Mouse (Mus musculus) lung, postnatal 0 days (tissue): ENCODE results near the gene Nedd9. TPM values are rescaled to one million over a fixed set of nuclear protein-coding genes. Genes with fewer than 3 reads are reported as not detected.

Experiments
- ATAC-seq: fragments of 200-750 bp; cut with Nextera tagmentation; 2 replicates; pipeline ENCODE4 v1.8.0; 2017; ENCODE audit warnings: moderate library complexity
- DNase-seq: peaks from one replicate; pipeline ENCODE4 v3.0.0-alpha.2; 2016; ENCODE audit warnings: low spot score
- H3K27ac ChIP-seq: fragments of 300-500 bp; sonication (generic); 2 replicates; pipeline ENCODE4 v1.5.1; 2014; ENCODE audit warnings: antibody characterized with exemption, mild to moderate bottlenecking, low read length, mixed read lengths
- H3K27me3 ChIP-seq: fragments of 300-500 bp; sonication (generic); replicated peaks from 2 replicates; pipeline ENCODE4 v1.6.1; 2014; ENCODE audit warnings: low read length, mixed read lengths; ENCODE audit not compliant: insufficient read depth
- H3K36me3 ChIP-seq: fragments of 300-500 bp; sonication (generic); 2 replicates; pipeline ENCODE4 v1.6.1; 2014; ENCODE audit warnings: low read length, mixed read lengths; ENCODE audit not compliant: insufficient read depth
- H3K4me1 ChIP-seq: fragments of 300-500 bp; sonication (generic); 2 replicates; pipeline ENCODE4 v1.6.1; 2014; ENCODE audit warnings: antibody characterized with exemption, low read depth, low read length, mixed read lengths; ENCODE audit not compliant: insufficient read depth
- H3K4me2 ChIP-seq: fragments of 300-500 bp; sonication (generic); replicated peaks from 2 replicates; pipeline ENCODE4 v1.6.1; 2014; ENCODE audit warnings: low read depth, mild to moderate bottlenecking, low read length, moderate library complexity, mixed read lengths
- H3K4me3 ChIP-seq: fragments of 300-500 bp; sonication (generic); 2 replicates; pipeline ENCODE4 v1.5.1; 2014; ENCODE audit warnings: low read depth, low read length
- H3K9ac ChIP-seq: fragments of 300-500 bp; sonication (generic); replicated peaks from 2 replicates; pipeline ENCODE4 v1.6.1; 2014; ENCODE audit warnings: low read depth, mild to moderate bottlenecking
- H3K9me3 ChIP-seq: fragments of 300-500 bp; sonication (generic); 2 replicates; pipeline ENCODE4 v1.6.1; 2016; ENCODE audit warnings: low read length, mixed read lengths
- CTCF ChIP-seq: IDR thresholded peaks from 2 replicates; pipeline ENCODE4 v1.5.1; 2016; ENCODE audit warnings: antibody characterized with exemption, mild to moderate bottlenecking
- EP300 ChIP-seq: IDR thresholded peaks from 2 replicates; pipeline ENCODE4 v1.6.1; 2016; ENCODE audit warnings: antibody characterized with exemption, mild to moderate bottlenecking, control low read depth
- WGBS: fragments of 180-500 bp; shearing (Covaris S2); extraction: QIAGEN DNeasy Blood & Tissue Kit; methylation state at CpG from one replicate; pipeline ENCODE4 v1.1.7; 2014; 5-methylcytosine and 5-hydroxymethylcytosine counted together
- polyA plus RNA-seq: library from polyadenylated mRNA; unstranded; fragments of >200 nt; fragmentation: Nextera tagmentation; extraction: Ambion mirVana; gene quantifications from 2 replicates; pipeline ENCODE4 v1.2.1, GENCODE M21; 2015

The Nedd9 gene
- polyA plus RNA-seq, 1 experiment from 2014 or later, result 79.1 TPM

GRCm38 (mm10) chr13:41456292-41457029 is 30.7 kb downstream of the Nedd9 start:
- peak; percentile 47 for ATAC-seq
- Histone ChIP-seq H3K4me3 (no peak overlapping the region), H3K27ac (peak overlapping the region; percentile 85), H3K4me1 (peaks cover 19% of the 10 kb centered on the region; the same call in 1 of the 2 replicates), H3K27me3 (no peaks in the 10 kb centered on the region), H3K9me3 (no peaks in the 10 kb centered on the region), H3K9ac (no peak overlapping the region), H3K36me3 (no peaks in the 10 kb centered on the region), H3K4me2 (no peak overlapping the region)
- no peak for TF ChIP-seq CTCF
- peak; percentile 83 for TF ChIP-seq EP300
- no peak for DNase-seq
- WGBS, result 37% methylated on average over 14 of the region's 14 CpGs

- ATAC-seq, result no peak
- WGBS, result 78% methylated on average over 15 of the region's 15 CpGs
Observed at GRCm38 (mm10) chr13:41453227-41454193, 33.7 kb downstream of the Nedd9 start.

GRCm38 (mm10) chr13:41450821-41451220 is 36.3 kb downstream of the Nedd9 start:
- no peak overlapping the region for H3K27ac ChIP-seq
- H3K9me3 ChIP-seq, result no peaks in the 10 kb centered on the region
- H3K4me3 ChIP-seq, result no peak overlapping the region
- H3K9ac ChIP-seq, result no peak overlapping the region
- WGBS, result 78% methylated on average over 6 of the region's 6 CpGs
- ATAC-seq (no peak), DNase-seq (no peak)
- peaks cover 9% of the 10 kb centered on the region; the same call in 1 of the 2 replicates for H3K4me1 ChIP-seq
- H3K4me2 ChIP-seq, result no peak overlapping the region
- no peaks in the 10 kb centered on the region for H3K36me3 ChIP-seq
- no peak for TF ChIP-seq CTCF
- no peak for TF ChIP-seq EP300
- H3K27me3 ChIP-seq, result no peaks in the 10 kb centered on the region

More at GRCm38 (mm10) chr13:41453227-41454193, 33.7 kb downstream of the Nedd9 start:
- Histone ChIP-seq H3K9me3 (no peaks in the 10 kb centered on the region), H3K4me3 (no peak overlapping the region), H3K27ac (no peak overlapping the region), H3K36me3 (no peaks in the 10 kb centered on the region), H3K4me2 (no peak overlapping the region), H3K27me3 (no peaks in the 10 kb centered on the region), H3K4me1 (peaks cover 19% of the 10 kb centered on the region; the same call in 1 of the 2 replicates), H3K9ac (no peak overlapping the region)
- TF ChIP-seq EP300 (no peak), CTCF (no peak)
- DNase-seq, result no peak

GRCm38 (mm10) chr13:41449211-41449610 is 38.0 kb downstream of the Nedd9 start:
- H3K4me3 ChIP-seq, result no peak overlapping the region
- H3K9me3 ChIP-seq, result no peaks in the 10 kb centered on the region
- WGBS, result 58% methylated on average over 2 of the region's 2 CpGs
- no peak overlapping the region for H3K4me2 ChIP-seq
- H3K27ac ChIP-seq, result no peak overlapping the region
- no peak for ATAC-seq
- no peaks in the 10 kb centered on the region for H3K36me3 ChIP-seq
- peaks cover 9% of the 10 kb centered on the region; the same call in 1 of the 2 replicates for H3K4me1 ChIP-seq
- peak; percentile 77 for TF ChIP-seq EP300
- no peak for TF ChIP-seq CTCF
- H3K9ac ChIP-seq, result no peak overlapping the region
- no peaks in the 10 kb centered on the region for H3K27me3 ChIP-seq
- peak; percentile 64 for DNase-seq

- Histone ChIP-seq H3K4me1 (peaks cover 6% of the 10 kb centered on the region; the same call in 1 of the 2 replicates), H3K9ac (no peak overlapping the region), H3K27me3 (no peaks in the 10 kb centered on the region), H3K4me3 (no peak overlapping the region), H3K27ac (no peak overlapping the region), H3K4me2 (no peak overlapping the region), H3K9me3 (no peaks in the 10 kb centered on the region), H3K36me3 (no peaks in the 10 kb centered on the region)
- DNase-seq, result no peak
- TF ChIP-seq EP300, result no peak
- TF ChIP-seq CTCF, result no peak
- WGBS, result 70% methylated on average over 6 of the region's 6 CpGs
- no peak for ATAC-seq
Observed at GRCm38 (mm10) chr13:41447209-41447608, 40.0 kb downstream of the Nedd9 start.

- no peak overlapping the region for H3K4me2 ChIP-seq
- ATAC-seq (no peak), DNase-seq (no peak)
- peaks cover 6% of the 10 kb centered on the region; the same call in 1 of the 2 replicates for H3K4me1 ChIP-seq
- no peak overlapping the region for H3K9ac ChIP-seq
- no peaks in the 10 kb centered on the region for H3K36me3 ChIP-seq
- no peaks in the 10 kb centered on the region for H3K27me3 ChIP-seq
- no peak overlapping the region for H3K27ac ChIP-seq
- H3K9me3 ChIP-seq, result no peaks in the 10 kb centered on the region
- no peak overlapping the region for H3K4me3 ChIP-seq
- 97% methylated on average over 1 of the region's 1 CpGs for WGBS
- TF ChIP-seq EP300 (no peak), CTCF (no peak)
Observed at GRCm38 (mm10) chr13:41446591-41446990, 40.6 kb downstream of the Nedd9 start.
